Mouse (Mus musculus) R1 (cell line): ENCODE results near the gene Bcl2l2.
A peak's percentile ranks its signal among the peaks of the same experiment; 100 is the strongest.

ENCODE experiments used
- DNase-seq: peaks from one replicate; pipeline ENCODE4 v3.0.0-alpha.2; 2018; ENCODE audit warnings: low read depth, low spot score

The Bcl2l2 gene

GRCm38 (mm10) chr14:54893651-54894181, 10.5 kb downstream of the Bcl2l2 start:
- DNase-seq = peak; percentile 100

- peak; percentile 51 for DNase-seq
Observed at GRCm38 (mm10) chr14:54894296-54895151, 11.3 kb downstream of the Bcl2l2 start.

GRCm38 (mm10) chr14:54897445-54897844, 14.3 kb downstream of the Bcl2l2 start:
- no peak for DNase-seq

GRCm38 (mm10) chr14:54900383-54900782, 17.2 kb downstream of the Bcl2l2 start:
- DNase-seq = peak; percentile 87

- DNase-seq = no peak
Observed at GRCm38 (mm10) chr14:54903641-54904040, 20.5 kb downstream of the Bcl2l2 start.

GRCm38 (mm10) chr14:54908682-54909081, 25.5 kb downstream of the Bcl2l2 start:
- no peak for DNase-seq

GRCm38 (mm10) chr14:54912109-54912850, 29.1 kb downstream of the Bcl2l2 start:
- DNase-seq = no peak

GRCm38 (mm10) chr14:54912886-54913285, 29.7 kb downstream of the Bcl2l2 start, which contains the start of gene Slc22a17:
TSS of gene Slc22a17 (minus strand) at chr14:54913132.
- DNase-seq = peak; percentile 68

GRCm38 (mm10) chr14:54913343-54913742, 30.2 kb downstream of the Bcl2l2 start:
- no peak for DNase-seq

- DNase-seq = no peak
Observed at GRCm38 (mm10) chr14:54920076-54920685, 37.0 kb downstream of the Bcl2l2 start.

GRCm38 (mm10) chr14:54924641-54925348, 41.6 kb downstream of the Bcl2l2 start:
- peak; percentile 80 for DNase-seq

GRCm38 (mm10) chr14:54925349-54926342, 42.5 kb downstream of the Bcl2l2 start, which contains the start of gene Efs:
TSS of gene Efs (minus strand) at chr14:54926126.
- DNase-seq = peak; percentile 74

GRCm38 (mm10) chr14:54926401-54927158, 43.4 kb downstream of the Bcl2l2 start:
- peak; percentile 89 for DNase-seq

- no peak for DNase-seq
Observed at GRCm38 (mm10) chr14:54927296-54927695, 44.1 kb downstream of the Bcl2l2 start.

GRCm38 (mm10) chr14:54929801-54930200, 46.6 kb downstream of the Bcl2l2 start:
- DNase-seq = peak; percentile 49

- peak; percentile 89 for DNase-seq
Observed at GRCm38 (mm10) chr14:54930431-54930830, 47.3 kb downstream of the Bcl2l2 start.

- DNase-seq = peak; percentile 49
Observed at GRCm38 (mm10) chr14:54932645-54933150, 49.5 kb downstream of the Bcl2l2 start, which contains the start of gene Il25. TSS of gene Il25 (plus strand) at chr14:54932695.

- no peak for DNase-seq
Observed at GRCm38 (mm10) chr14:54935904-54936830, 53.0 kb downstream of the Bcl2l2 start, which contains the start of gene Cmtm5. TSS of gene Cmtm5 (plus strand) at chr14:54936261.
